Mouse (Mus musculus): ENCODE results near the gene Sec16b.

The Sec16b gene

DNA sequence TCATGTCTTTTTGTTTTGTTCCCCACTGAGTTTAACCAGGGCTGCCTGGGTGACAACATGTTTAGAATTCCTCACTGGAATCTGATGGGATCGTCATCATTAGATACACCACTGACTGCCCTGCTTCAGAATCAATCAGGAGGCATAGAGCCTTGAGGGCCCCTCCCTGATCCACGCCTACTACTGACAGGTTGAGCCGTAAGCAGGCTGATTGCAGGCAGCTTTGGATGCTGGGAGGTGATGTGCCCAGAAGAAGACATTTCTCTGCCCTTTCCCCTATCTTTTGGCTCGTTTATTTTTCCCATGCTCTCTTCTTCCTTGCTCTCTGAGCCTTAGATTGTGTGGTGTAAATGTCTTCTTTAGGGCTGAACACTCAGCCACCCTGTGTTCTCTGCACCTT is 7.8 kb downstream of the Sec16b start:
- no peak for DNase-seq

DNA sequence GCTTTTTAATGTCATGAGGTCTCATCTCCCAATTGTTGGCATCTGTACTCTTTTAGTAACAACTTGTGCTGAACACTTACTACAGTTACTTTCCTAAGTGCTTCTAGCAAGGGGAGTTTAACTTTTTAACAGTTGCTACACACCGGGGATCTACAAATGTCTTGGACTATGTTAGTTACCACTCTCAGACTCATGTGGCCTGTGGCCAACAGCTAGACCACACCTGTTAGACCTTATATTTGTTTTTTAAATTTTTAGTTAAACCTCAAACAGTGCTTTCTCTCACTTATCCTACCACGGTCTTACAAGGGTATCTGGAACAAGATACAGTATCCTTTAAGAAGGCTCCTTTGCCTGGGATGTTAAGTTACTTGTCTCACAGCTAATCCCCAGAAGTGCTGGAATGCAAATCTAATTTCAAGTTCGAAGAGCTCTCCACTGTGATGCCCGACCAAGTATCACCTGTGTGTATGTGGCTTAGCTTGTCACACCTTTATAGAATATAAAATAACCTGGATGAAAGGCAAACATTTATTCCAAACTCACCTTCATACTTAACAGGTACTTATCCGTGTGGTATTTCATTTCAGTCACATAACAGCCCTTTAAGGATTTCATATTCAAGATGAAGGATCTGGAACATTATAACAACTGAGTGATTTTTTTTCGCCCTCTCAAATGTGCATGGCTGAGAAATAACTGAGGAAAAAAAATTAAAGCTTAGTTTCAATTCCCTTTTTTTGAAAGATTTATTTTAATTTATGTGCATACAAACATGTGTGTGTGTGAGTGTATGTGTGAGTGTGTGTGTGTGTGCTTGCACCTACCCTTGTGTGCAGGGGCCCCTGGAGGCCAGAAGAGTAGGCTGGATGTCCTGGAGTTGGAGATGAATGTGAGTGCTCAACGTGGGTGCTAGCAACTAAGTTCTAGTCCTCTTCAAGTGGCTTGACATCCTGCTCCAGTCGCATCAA is 10.6 kb downstream of the Sec16b start:
- DNase-seq, result no peak

DNA sequence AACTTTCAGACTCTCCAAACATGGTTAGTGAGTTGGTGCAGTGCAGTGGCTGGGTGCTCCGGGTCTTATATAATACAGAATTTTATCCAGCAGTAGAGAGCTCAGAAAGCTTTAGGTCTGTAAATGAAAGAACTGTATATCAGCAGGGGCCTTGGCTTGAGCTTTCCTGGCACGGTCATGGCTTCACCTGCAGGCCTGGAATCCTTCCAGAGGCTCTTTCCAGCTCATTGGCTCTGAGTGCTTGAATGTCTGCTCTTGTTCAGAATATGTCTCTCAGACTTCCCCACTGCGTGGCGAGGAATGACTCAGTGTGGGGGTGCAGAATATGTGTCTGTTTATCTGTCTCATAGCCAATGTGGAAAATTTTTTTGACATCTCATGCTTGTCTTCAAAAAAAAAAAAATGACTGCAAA is 11.6 kb downstream of the Sec16b start:
- DNase-seq, result no peak

DNA sequence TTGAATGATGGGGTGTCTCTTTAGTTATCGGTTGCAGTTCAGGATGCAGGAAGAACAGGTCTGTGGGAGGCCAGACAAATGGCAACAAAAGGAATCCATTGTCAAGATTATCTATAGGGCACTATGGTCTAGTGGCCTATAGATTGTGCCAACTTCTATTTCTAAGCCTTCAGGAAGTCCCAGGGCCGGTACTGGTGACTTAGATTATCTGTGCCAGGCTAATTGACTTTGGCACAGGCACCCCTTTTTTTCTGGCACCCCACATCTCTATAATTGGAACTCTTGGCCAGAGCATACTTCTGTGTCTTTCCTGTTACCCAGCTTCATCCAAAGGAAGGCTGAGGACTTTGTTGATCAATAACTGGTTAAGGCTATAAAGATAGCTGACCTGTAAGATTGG is 12.9 kb downstream of the Sec16b start:
- DNase-seq, result no peak

DNA sequence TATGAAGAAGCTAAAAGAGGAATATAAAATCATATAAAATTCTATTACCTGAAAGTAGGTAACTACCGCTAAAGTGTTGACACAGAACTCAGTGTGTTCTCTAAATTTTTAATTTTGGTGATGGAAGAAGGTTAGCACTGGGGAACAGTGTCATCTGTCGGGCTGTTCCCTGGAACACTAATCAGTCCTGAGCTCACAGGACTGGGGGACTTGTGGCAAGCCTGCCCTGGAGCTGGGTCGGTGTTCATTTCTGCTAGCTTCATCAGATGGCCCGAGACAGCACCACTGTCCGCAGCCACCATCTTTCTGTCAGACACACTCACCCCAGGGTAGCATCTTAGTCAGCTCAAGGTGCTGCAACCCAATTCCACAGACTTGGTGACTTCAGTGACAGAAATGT is 15.8 kb downstream of the Sec16b start:
- DNase-seq, result no peak

DNA sequence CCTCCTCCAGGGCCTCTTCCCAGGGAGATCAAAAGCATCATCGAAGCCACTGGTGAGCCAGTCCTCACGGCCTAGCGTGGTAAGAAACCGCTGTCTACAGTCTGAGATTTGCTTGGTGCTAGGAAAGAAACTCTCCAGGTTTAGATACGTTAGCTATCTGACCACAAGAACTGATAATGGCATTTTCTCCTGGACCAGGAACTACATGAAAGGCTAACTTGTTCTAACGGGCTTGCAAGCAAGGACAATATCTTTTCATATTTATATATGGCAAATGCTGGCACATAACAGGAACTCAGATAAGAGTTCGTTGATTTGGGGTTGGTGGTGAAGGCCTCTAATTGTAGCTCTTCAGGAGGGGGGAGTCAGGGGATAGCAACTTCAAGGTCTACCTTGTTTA is 18.2 kb downstream of the Sec16b start:
- DNase-seq, result no peak

DNA sequence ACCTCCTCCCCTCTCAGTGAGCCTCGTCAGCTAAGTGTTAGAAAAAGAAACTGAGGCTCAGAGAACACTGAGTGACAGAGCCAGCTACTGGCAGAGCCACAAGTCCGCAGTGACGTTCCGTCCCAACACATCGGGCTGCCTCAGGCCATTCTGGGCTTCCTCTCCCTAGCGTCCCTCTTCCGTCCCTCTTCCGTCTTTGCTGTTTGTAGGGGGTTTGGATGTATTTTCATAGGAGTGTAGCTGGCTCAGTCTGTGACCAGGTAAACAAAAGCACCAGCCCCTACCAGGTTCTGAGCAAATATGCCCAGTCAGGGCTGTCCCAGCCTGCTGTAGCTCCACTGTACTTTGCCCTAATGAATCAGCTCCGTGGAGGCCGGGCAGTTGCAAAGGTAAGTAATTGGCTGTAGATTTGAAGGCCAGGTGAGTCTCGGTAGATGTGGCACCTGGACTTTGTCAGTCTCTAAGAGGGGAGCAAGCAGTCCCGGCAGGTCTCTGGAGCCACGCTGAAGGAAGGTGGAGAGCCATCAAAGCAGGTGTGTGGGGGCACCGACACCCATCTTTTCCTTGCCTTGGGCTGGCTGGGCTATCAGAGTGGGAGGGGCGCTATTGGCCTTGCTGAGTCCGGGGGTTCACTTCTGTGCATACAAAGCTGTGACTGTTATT is 19.3 kb downstream of the Sec16b start:
- DNase-seq, result no peak

DNA sequence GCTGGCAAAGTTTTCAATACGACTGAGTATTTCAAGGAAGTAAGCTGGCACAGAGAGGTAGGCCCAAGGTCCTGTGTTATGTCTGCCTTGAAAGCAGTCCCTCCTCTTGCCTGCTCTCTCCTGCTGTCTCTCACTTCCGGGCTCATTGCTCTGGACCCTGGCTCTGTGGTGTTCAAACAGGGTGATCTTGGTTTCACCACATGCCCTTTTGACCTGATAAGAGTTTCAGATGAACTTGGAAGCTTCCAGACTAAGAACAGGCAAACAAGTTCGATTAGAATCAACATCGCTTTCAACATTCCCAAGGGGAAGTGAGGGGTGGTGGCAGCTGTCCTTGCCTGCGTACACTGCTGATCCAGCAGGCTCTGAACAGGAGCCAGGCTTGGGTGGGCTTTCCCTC is 20.1 kb downstream of the Sec16b start:
- no peak for DNase-seq

DNA sequence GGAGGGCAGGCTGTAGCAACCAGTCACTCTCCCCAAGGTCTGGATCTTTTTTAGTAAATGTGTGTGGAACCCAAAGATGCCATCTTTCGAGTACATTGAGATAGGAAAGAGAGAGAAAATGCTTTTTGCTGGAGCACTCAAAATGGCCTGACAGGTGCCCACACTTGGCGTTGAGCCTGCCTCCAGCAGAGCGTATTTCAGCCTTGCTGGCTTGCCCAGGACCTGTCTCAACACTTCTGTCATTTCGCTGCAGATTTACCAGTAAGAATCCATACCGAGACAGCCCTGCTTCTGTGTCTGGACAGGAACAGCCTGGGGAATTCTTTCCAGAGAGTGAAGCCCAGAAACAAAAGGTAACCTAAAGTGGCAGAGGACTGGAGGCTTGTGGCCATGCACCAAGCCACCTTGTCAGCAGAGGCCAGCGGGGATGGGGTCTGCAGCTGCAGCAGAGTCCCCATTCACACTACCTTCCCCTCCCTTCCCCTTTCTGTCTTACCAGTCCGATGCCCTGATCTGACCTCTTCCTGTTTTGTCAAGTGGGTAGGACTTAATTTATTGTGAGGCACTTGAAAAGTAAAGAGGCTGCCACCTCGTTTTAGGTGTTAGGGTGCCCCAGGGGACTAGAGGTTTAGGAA is 26.4 kb downstream of the Sec16b start:
- no peak for DNase-seq

DNA sequence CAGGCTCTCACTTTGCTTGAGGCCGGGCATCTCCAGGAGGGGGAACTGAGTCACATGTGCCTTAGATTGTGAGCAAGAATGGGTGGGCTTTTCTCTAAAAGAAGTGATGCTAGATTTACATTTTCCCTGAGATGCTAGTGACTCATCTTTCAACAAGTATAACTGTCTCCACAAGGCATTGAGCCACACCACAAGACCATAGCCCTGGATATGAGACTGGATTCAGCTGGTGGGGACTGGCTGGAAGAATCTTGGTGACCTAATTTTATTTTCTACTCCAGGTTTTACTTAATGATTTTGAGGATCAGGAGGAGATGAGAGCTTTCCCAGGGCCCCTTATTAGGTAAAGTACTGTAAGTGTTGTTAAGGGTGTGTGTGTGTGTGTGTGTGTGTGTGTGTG is 29.0 kb downstream of the Sec16b start:
- DNase-seq, result no peak

DNA sequence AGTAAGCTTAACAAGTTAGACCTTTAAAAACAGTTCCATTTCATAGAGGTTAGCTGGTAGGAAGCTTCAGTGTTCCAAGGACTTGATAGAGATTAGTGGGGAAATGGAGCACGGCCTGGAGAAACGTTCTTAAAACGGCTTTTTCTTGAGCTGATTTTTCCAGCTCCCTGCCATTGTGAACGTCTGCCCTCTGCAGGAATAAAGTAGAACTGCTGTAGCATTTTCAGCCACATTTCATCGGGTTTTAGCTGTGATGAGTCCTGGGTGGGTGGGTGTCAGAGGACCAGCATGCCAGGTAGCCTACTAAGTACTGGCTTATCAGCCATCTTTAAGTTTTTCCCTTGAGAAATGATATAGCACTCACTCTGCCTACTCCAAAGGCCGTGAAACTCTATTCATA is 29.9 kb downstream of the Sec16b start:
- no peak for DNase-seq

DNA sequence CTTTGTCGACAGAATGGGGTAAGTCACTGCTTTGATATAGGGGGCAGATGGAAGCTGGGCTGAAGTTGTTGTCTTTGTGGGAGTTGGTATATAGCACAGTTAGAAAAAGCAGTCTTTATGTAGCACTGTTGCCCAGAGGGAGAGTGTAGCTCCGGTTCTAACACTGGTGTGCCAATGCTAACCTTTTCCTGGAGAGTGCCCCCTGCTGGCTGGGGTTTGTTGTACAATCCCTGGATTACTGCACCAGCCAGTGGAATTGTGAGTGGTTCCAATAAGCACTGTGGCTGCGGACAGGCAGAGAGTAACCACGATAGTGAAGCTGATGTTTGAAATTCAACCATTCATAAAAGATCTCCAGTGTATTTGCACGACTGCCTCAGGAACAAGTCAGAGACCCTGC is 31.1 kb downstream of the Sec16b start:
- peak; percentile 43 for DNase-seq

DNA sequence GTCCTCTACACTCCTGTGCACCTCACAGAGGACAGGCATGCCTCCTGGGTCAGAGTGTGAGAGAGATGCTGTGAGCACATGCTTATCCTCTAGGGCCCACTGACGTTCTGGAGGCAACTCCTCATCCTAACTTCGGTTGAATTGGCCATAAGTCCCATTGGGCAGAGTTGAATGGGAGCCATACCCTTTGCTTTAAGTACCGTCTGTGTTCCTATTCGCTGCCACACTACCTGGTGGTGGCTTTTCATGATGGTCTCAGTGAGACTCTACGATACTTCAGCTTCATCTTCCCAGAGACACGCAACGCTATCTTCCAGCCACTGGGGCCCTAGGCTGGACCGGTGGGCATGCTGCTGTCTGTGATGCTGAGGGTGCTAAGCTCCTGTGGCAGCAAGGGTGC is 38.5 kb downstream of the Sec16b start:
- no peak for DNase-seq

DNA sequence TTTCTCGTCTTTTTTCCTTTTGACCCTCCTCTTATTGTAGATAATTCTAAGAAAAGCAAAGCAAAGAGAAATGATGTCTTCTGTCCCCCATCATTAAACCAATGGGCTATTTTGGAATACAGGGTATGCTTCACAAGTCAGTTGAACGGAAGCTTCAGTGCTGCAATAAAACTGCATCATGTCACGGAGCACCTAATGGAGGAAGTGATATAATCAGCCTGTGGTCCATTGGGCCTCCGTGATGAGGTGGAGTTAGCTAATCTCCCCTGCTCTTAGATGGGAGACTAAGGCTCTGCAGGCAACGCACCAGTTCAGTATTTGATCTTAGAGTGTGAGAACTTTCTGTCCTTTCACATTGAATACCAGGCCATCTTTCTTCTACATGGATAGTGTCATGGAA is 41.1 kb downstream of the Sec16b start:
- no peak for DNase-seq

DNA sequence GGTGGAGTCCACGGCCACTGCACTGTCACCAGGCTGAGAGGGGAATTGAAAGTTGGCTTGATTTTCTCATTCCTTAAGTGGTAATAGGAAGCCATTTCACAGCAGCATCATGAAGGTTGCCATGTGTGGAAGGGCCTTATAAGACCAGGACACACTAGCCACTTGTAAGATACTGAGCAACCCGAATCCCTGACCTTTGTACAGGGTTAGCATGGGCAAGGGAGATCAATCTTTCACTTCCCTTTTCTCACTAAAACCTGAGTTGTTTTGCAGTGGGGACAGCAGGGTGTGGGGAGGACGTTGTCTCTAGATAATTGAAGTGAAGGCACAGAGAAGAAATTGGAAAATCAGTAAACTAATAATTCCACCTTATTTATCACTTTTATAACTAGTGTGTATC is 43.2 kb downstream of the Sec16b start:
- DNase-seq, result no peak

DNA sequence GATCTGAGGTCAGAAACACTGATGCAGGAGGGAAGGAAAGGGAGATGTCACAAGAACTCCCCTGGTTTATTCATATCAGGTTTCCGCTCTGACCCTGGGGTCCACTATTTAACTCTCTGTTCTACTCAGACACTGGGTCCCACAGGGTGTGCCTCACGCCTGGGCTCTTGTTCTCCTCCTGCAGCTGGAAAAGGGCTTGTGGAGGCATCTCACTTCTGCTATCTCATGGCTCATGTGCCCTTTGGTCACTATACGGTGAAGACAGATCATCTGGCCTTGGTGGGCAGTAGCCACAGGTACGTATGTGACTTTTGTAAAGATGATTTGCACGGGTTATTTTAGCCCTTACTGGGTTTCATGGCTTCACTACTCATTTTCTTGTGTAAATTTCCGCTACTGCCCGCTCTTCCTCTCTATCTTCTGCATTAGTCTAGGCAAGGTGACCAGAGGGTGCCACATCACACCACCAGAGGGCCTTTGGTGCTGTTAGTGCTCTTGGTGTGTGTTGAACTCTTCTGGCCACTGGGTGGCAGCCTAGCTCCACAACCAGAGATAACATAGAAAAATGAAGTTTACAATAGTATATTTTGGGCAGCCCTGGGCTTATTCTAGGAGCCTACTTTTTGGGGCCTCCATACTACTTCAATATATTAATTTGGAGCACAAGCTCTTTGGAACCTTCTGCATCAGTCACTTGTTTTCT is 46.4 kb downstream of the Sec16b start:
- peak; percentile 47 for DNase-seq

DNA sequence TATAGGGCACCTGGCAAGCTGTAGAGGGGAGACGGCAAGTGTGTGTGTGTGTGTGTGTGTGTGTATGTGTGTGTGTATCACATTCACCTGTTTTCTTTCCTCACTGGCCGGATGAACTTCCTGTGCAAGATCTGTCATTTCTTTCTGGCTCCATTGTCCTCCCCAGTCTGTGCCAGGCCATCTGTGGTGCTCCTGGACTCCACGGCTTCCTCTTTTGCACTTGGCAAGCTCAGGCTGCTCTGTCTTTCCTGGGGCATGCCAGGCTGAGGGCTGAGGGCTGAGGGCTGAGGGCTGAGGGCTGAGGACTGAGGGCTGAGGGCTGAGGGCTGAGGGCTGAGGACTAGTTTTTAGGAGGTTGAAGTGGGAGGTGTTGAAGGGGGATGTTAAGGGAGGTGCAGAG is 47.6 kb downstream of the Sec16b start:
- DNase-seq, result no peak

DNA sequence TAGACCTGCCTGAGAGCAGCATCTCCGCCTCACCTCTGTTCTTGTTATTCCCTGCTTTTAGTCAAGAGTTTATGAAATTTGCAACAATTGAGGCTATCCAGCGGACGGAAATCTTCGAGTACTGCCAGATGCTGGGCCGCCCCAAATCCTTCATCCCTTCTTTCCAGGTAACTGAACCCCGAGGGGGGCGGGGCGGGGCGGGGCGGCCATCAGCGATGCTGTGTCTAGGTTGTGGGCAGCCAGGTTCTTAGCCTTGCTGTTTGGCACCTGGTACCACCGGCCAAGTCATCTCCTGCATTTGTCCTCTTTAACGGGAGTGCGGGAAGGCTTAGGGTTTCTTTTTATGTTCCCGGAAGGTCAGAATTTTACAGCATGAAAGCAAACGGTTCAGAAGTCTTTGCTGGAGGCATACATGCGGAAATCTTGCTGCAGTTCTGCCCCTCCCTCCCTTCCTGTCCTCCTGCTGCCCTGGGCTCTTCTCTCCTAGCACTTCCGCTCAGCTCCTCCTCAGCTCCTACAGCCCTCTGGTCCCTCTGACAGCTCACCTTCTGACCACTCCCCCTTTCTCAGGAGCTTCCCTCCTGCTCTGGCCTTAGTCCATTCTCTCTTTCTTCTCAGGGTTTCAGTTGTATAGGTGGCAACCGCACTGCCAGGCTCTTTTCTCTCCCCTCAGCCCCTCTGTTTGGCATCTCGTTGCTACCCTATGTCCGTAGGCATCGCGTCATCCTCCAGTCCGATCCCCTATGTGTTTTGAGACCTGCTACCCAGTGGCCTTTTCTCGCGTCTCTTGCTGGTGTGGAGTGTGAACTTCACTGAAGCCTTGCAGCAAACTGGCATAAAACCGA is 48.4 kb downstream of the Sec16b start:
- peak; percentile 15 for DNase-seq

DNA sequence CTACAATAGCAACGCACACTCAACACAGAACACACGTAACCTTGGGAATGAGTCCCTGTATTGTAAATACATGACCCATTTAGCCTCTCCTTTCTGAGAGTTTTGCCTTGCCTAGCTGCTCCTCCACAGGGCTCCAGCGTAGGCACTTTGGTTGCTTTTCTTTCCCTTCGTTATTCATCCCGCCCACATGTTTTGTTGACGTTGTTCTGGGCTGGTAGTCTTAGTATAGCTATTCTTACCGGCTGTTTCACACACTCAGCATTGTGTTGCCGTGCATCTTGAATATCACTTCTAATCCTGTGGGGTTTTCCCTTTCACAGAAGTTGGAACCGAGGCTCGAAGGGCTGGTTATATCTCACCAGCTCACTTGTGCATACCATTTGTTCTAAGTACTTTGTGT is 49.2 kb downstream of the Sec16b start:
- DNase-seq, result no peak

DNA sequence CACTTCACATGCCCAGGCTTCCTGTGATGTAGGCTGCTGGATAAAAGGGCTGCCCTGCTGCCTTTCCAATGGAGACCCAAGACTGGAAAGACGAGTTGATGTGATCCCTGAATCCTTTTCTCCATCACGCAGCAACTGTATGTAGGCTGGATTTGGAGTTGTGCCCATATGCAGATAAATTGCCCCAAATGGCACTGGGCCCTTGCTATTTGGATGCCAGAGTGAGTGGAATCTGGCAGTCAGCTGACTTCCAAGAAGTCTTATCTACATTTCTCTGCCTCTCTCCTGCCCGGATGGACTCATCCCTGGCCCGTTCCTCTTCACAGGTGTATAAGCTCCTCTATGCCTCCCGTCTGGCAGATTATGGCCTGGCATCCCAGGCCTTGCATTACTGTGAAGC is 49.9 kb downstream of the Sec16b start:
- no peak for DNase-seq

DNA sequence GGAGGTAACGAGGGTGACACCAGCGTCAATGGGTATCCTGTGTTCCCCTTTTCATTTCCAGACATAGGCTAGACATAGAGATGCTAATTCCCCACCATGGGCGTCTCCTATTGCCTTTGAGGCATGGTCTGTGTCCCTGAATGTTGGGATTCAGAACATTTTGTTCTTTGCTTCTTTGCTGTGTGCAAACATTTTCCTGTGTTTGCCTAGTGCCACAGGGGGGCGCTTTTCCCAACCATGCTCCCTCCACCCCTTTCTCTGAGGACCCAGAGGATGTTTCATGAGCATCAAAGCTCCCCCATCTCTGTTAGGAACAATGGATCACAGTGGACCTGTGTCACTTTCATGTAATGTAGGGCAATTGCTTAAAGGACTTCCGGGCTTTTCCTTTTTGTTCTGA is 51.6 kb downstream of the Sec16b start:
- DNase-seq, result no peak

DNA sequence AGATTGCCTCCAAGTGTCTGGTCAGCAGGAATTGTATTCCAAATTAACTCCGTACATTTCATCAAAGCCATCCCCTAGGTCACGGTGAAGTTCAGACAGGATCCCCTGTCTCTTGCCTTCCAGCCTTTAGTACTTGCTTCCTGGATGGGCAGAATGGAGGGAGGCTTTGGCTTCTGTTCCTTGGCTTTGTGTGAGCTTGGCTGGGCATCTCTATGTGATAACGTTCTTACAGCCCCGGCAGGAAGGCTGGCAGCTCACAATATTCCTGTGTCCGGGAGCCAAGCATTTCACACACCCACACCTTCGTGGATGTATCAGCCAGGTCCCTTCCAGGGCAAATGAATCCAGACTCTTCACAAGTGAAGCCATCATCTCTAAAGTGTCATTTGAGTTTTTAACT is 53.5 kb downstream of the Sec16b start:
- no peak for DNase-seq
